Mouse (Mus musculus): ENCODE measurements around the gene Dpp9. TPM values are rescaled to one million over a fixed set of nuclear protein-coding genes. Genes with fewer than 3 reads are reported as not detected.
A peak's percentile ranks its signal among the peaks of the same experiment; 100 is the strongest.

Dpp9 gene
- polyA plus RNA-seq, 1 experiment = 28.8 TPM

GRCm38 (mm10) chr17:56233818-56234469 lies 15.2 kb upstream of the Dpp9 start:
- no peaks in the 10 kb centered on the region for H3K4me1 ChIP-seq (ENCODE audit: control insufficient read depth, insufficient read depth, low read length)
- TF ChIP-seq CTCF (IDR thresholded peaks at IDR 0.05; ENCODE audit: borderline replicate concordance, insufficient read depth, low read length) (no peak), POLR2A (IDR thresholded peaks at IDR 0.05; ENCODE audit: low read depth, low read length) (no peak)
- H3K4me3 ChIP-seq (ENCODE audit: insufficient read depth, low read length) = no peak overlapping the region
- no peak overlapping the region for H3K27ac ChIP-seq (ENCODE audit: insufficient read depth, low read length)

- TF ChIP-seq POLR2A (IDR thresholded peaks at IDR 0.05; ENCODE audit: low read depth, low read length) (no peak), CTCF (IDR thresholded peaks at IDR 0.05; ENCODE audit: borderline replicate concordance, insufficient read depth, low read length) (no peak)
- Histone ChIP-seq H3K4me3 (ENCODE audit: insufficient read depth, low read length) (no peak overlapping the region), H3K27ac (ENCODE audit: insufficient read depth, low read length) (no peak overlapping the region), H3K4me1 (ENCODE audit: control insufficient read depth, insufficient read depth, low read length) (no peaks in the 10 kb centered on the region)
Observed at GRCm38 (mm10) chr17:56233389-56233788, 14.7 kb upstream of the Dpp9 start.

GRCm38 (mm10) chr17:56229943-56230342 lies 11.2 kb upstream of the Dpp9 start:
- no peak for TF ChIP-seq POLR2A (IDR thresholded peaks at IDR 0.05; ENCODE audit: low read depth, low read length)
- no peak for TF ChIP-seq CTCF (IDR thresholded peaks at IDR 0.05; ENCODE audit: borderline replicate concordance, insufficient read depth, low read length)
- no peak overlapping the region for H3K4me3 ChIP-seq (ENCODE audit: insufficient read depth, low read length)
- no peaks in the 10 kb centered on the region for H3K4me1 ChIP-seq (ENCODE audit: control insufficient read depth, insufficient read depth, low read length)
- H3K27ac ChIP-seq (ENCODE audit: insufficient read depth, low read length) = no peak overlapping the region

- Histone ChIP-seq H3K4me3 (ENCODE audit: insufficient read depth, low read length) (no peak overlapping the region), H3K27ac (ENCODE audit: insufficient read depth, low read length) (no peak overlapping the region), H3K4me1 (ENCODE audit: control insufficient read depth, insufficient read depth, low read length) (no peaks in the 10 kb centered on the region)
- TF ChIP-seq POLR2A (IDR thresholded peaks at IDR 0.05; ENCODE audit: low read depth, low read length) (no peak), CTCF (IDR thresholded peaks at IDR 0.05; ENCODE audit: borderline replicate concordance, insufficient read depth, low read length) (no peak)
Observed at GRCm38 (mm10) chr17:56226566-56226965, 7.9 kb upstream of the Dpp9 start.

GRCm38 (mm10) chr17:56224916-56225315 lies 6.2 kb upstream of the Dpp9 start:
- Histone ChIP-seq H3K27ac (ENCODE audit: insufficient read depth, low read length) (no peak overlapping the region), H3K4me3 (ENCODE audit: insufficient read depth, low read length) (no peak overlapping the region), H3K4me1 (ENCODE audit: control insufficient read depth, insufficient read depth, low read length) (no peaks in the 10 kb centered on the region)
- TF ChIP-seq CTCF (IDR thresholded peaks at IDR 0.05; ENCODE audit: borderline replicate concordance, insufficient read depth, low read length) = no peak

- TF ChIP-seq CTCF (IDR thresholded peaks at IDR 0.05; ENCODE audit: borderline replicate concordance, insufficient read depth, low read length) (no peak), POLR2A (IDR thresholded peaks at IDR 0.05; ENCODE audit: low read depth, low read length) (no peak)
- no peaks in the 10 kb centered on the region; the same call in 1 of the 2 replicates for H3K4me1 ChIP-seq (ENCODE audit: control insufficient read depth, insufficient read depth, low read length)
- H3K27ac ChIP-seq (ENCODE audit: insufficient read depth, low read length) = no peak overlapping the region
- peak overlapping the region; percentile 9; the same call in 1 of the 2 replicates for H3K4me3 ChIP-seq (ENCODE audit: insufficient read depth, low read length)
Observed at GRCm38 (mm10) chr17:56219805-56220204, 1.1 kb upstream of the Dpp9 start.

GRCm38 (mm10) chr17:56219251-56219650 lies 546 bp upstream of the Dpp9 start:
- Histone ChIP-seq H3K4me3 (ENCODE audit: insufficient read depth, low read length) (peak overlapping the region; percentile 61), H3K4me1 (ENCODE audit: control insufficient read depth, insufficient read depth, low read length) (no peaks in the 10 kb centered on the region; the same call in 1 of the 2 replicates), H3K27ac (ENCODE audit: insufficient read depth, low read length) (0 out of 2 replicates have a peak overlapping the region, but pooled peaks have one; percentile 4)
- no peak for TF ChIP-seq POLR2A (IDR thresholded peaks at IDR 0.05; ENCODE audit: low read depth, low read length)

- no peak overlapping the region for H3K27ac ChIP-seq (ENCODE audit: insufficient read depth, low read length)
- no peaks in the 10 kb centered on the region; the same call in 1 of the 2 replicates for H3K4me1 ChIP-seq (ENCODE audit: control insufficient read depth, insufficient read depth, low read length)
- no peak for TF ChIP-seq POLR2A (IDR thresholded peaks at IDR 0.05; ENCODE audit: low read depth, low read length)
- TF ChIP-seq CTCF (IDR thresholded peaks at IDR 0.05; ENCODE audit: borderline replicate concordance, insufficient read depth, low read length) = no peak
- H3K4me3 ChIP-seq (ENCODE audit: insufficient read depth, low read length) = peak overlapping the region; percentile 93
Observed at GRCm38 (mm10) chr17:56217670-56218069, 1.0 kb downstream of the Dpp9 start.

GRCm38 (mm10) chr17:56214229-56214628 lies 4.5 kb downstream of the Dpp9 start:
- H3K27ac ChIP-seq (ENCODE audit: insufficient read depth, low read length) = no peak overlapping the region
- TF ChIP-seq CTCF (IDR thresholded peaks at IDR 0.05; ENCODE audit: borderline replicate concordance, insufficient read depth, low read length) = no peak
- no peak for TF ChIP-seq POLR2A (IDR thresholded peaks at IDR 0.05; ENCODE audit: low read depth, low read length)
- H3K4me1 ChIP-seq (ENCODE audit: control insufficient read depth, insufficient read depth, low read length) = no peaks in the 10 kb centered on the region; the same call in 1 of the 2 replicates
- H3K4me3 ChIP-seq (ENCODE audit: insufficient read depth, low read length) = no peak overlapping the region

GRCm38 (mm10) chr17:56212676-56213075 lies 6.0 kb downstream of the Dpp9 start:
- H3K4me1 ChIP-seq (ENCODE audit: control insufficient read depth, insufficient read depth, low read length) = no peaks in the 10 kb centered on the region; the same call in 1 of the 2 replicates
- no peak overlapping the region for H3K27ac ChIP-seq (ENCODE audit: insufficient read depth, low read length)
- no peak overlapping the region for H3K4me3 ChIP-seq (ENCODE audit: insufficient read depth, low read length)
- TF ChIP-seq POLR2A (IDR thresholded peaks at IDR 0.05; ENCODE audit: low read depth, low read length) = no peak
- no peak for TF ChIP-seq CTCF (IDR thresholded peaks at IDR 0.05; ENCODE audit: borderline replicate concordance, insufficient read depth, low read length)

All from embryonic fibroblast, embryonic 13.5 days (primary cell).